Mouse (Mus musculus): Measurements from ENCODE around the gene Mrpl53. TPM values are rescaled to one million over a fixed set of nuclear protein-coding genes. Genes with fewer than 3 reads are reported as not detected.

The Mrpl53 gene
- polyA plus RNA-seq, 1 experiment: 35.0 TPM

- Histone ChIP-seq H3K4me3 (ENCODE audit: extremely low read depth, insufficient read depth, insufficient read length) (peak overlapping the region; percentile 45; the same call in 1 of the 2 replicates), H3K36me3 (ENCODE audit: control insufficient read depth, insufficient read depth, low read length) (no peaks in the 10 kb centered on the region), H3K27me3 (ENCODE audit: control insufficient read depth, insufficient read depth, low read length) (peaks cover 13% of the 10 kb centered on the region), H3K4me1 (ENCODE audit: control insufficient read depth, insufficient read depth, insufficient read length) (peaks cover 3% of the 10 kb centered on the region), H3K27ac (ENCODE audit: insufficient read depth, low read length) (peak overlapping the region; percentile 37)
- no peak for TF ChIP-seq POLR2A (IDR thresholded peaks at IDR 0.05; ENCODE audit: low read depth, low read length)
- no peak for TF ChIP-seq CTCF (IDR thresholded peaks at IDR 0.05; ENCODE audit: extremely low read depth, insufficient read depth, insufficient read length, insufficient replicate concordance)
- DNase-seq (ENCODE audit: low read depth in 1 of 2, low spot score in 2 of 2): no peak
- WGBS: 10% methylated on average over 26 of the region's 26 CpGs
Measured at GRCm38 (mm10) chr6:83136881-83137575, 28.2 kb downstream of the Mrpl53 start.

- Histone ChIP-seq H3K27me3 (ENCODE audit: control insufficient read depth, insufficient read depth, low read length) (peaks cover 13% of the 10 kb centered on the region), H3K36me3 (ENCODE audit: control insufficient read depth, insufficient read depth, low read length) (no peaks in the 10 kb centered on the region), H3K27ac (ENCODE audit: insufficient read depth, low read length) (peak overlapping the region; percentile 37), H3K4me1 (ENCODE audit: control insufficient read depth, insufficient read depth, insufficient read length) (peaks cover 3% of the 10 kb centered on the region), H3K4me3 (ENCODE audit: extremely low read depth, insufficient read depth, insufficient read length) (peak overlapping the region; percentile 45; the same call in 1 of the 2 replicates)
- 2% methylated on average over 12 of the region's 12 CpGs for WGBS
- TF ChIP-seq CTCF (IDR thresholded peaks at IDR 0.05; ENCODE audit: extremely low read depth, insufficient read depth, insufficient read length, insufficient replicate concordance) (no peak), POLR2A (IDR thresholded peaks at IDR 0.05; ENCODE audit: low read depth, low read length) (no peak)
- no peak for DNase-seq (ENCODE audit: low read depth in 1 of 2, low spot score in 2 of 2)
Measured at GRCm38 (mm10) chr6:83137576-83137950, 28.7 kb downstream of the Mrpl53 start.

- Histone ChIP-seq H3K27me3 (ENCODE audit: control insufficient read depth, insufficient read depth, low read length) (peaks cover 13% of the 10 kb centered on the region), H3K27ac (ENCODE audit: insufficient read depth, low read length) (no peak overlapping the region)
- DNase-seq (ENCODE audit: low read depth in 1 of 2, low spot score in 2 of 2): no peak
Measured at GRCm38 (mm10) chr6:83138056-83138455, 29.2 kb downstream of the Mrpl53 start.

GRCm38 (mm10) chr6:83140044-83140443 lies 31.2 kb downstream of the Mrpl53 start:
- no peaks in the 10 kb centered on the region for H3K36me3 ChIP-seq (ENCODE audit: control insufficient read depth, insufficient read depth, low read length)
- no peak for TF ChIP-seq CTCF (IDR thresholded peaks at IDR 0.05; ENCODE audit: extremely low read depth, insufficient read depth, insufficient read length, insufficient replicate concordance)
- no peak for TF ChIP-seq POLR2A (IDR thresholded peaks at IDR 0.05; ENCODE audit: low read depth, low read length)
- H3K27me3 ChIP-seq (ENCODE audit: control insufficient read depth, insufficient read depth, low read length): peaks cover 13% of the 10 kb centered on the region
- no peak for DNase-seq (ENCODE audit: low read depth in 1 of 2, low spot score in 2 of 2)
- H3K27ac ChIP-seq (ENCODE audit: insufficient read depth, low read length): no peak overlapping the region
- peaks cover 3% of the 10 kb centered on the region for H3K4me1 ChIP-seq (ENCODE audit: control insufficient read depth, insufficient read depth, insufficient read length)
- 95% methylated on average over 8 of the region's 8 CpGs for WGBS
- no peak overlapping the region for H3K4me3 ChIP-seq (ENCODE audit: extremely low read depth, insufficient read depth, insufficient read length)

More at GRCm38 (mm10) chr6:83138056-83138455, 29.2 kb downstream of the Mrpl53 start:
- H3K36me3 ChIP-seq (ENCODE audit: control insufficient read depth, insufficient read depth, low read length): no peaks in the 10 kb centered on the region
- WGBS: 8% methylated on average over 11 of the region's 11 CpGs
- H3K4me3 ChIP-seq (ENCODE audit: extremely low read depth, insufficient read depth, insufficient read length): no peak overlapping the region
- TF ChIP-seq CTCF (IDR thresholded peaks at IDR 0.05; ENCODE audit: extremely low read depth, insufficient read depth, insufficient read length, insufficient replicate concordance) (no peak), POLR2A (IDR thresholded peaks at IDR 0.05; ENCODE audit: low read depth, low read length) (no peak)
- H3K4me1 ChIP-seq (ENCODE audit: control insufficient read depth, insufficient read depth, insufficient read length): peaks cover 3% of the 10 kb centered on the region

- H3K27me3 ChIP-seq (ENCODE audit: control insufficient read depth, insufficient read depth, low read length): peaks cover 9% of the 10 kb centered on the region
- TF ChIP-seq POLR2A (IDR thresholded peaks at IDR 0.05; ENCODE audit: low read depth, low read length) (no peak), CTCF (IDR thresholded peaks at IDR 0.05; ENCODE audit: extremely low read depth, insufficient read depth, insufficient read length, insufficient replicate concordance) (no peak)
- no peaks in the 10 kb centered on the region for H3K36me3 ChIP-seq (ENCODE audit: control insufficient read depth, insufficient read depth, low read length)
- 72% methylated on average over 4 of the region's 4 CpGs for WGBS
- peaks cover 3% of the 10 kb centered on the region for H3K4me1 ChIP-seq (ENCODE audit: control insufficient read depth, insufficient read depth, insufficient read length)
- no peak overlapping the region for H3K27ac ChIP-seq (ENCODE audit: insufficient read depth, low read length)
- no peak for DNase-seq (ENCODE audit: low read depth in 1 of 2, low spot score in 2 of 2)
- no peak overlapping the region for H3K4me3 ChIP-seq (ENCODE audit: extremely low read depth, insufficient read depth, insufficient read length)
Measured at GRCm38 (mm10) chr6:83141636-83142035, 32.8 kb downstream of the Mrpl53 start.

- H3K27ac ChIP-seq (ENCODE audit: insufficient read depth, low read length): no peak overlapping the region
Measured at GRCm38 (mm10) chr6:83142211-83142731, 33.4 kb downstream of the Mrpl53 start.

GRCm38 (mm10) chr6:83142886-83143285 lies 34.0 kb downstream of the Mrpl53 start:
- no peak for DNase-seq (ENCODE audit: low read depth in 1 of 2, low spot score in 2 of 2)
- no peak for TF ChIP-seq POLR2A (IDR thresholded peaks at IDR 0.05; ENCODE audit: low read depth, low read length)
- TF ChIP-seq CTCF (IDR thresholded peaks at IDR 0.05; ENCODE audit: extremely low read depth, insufficient read depth, insufficient read length, insufficient replicate concordance): no peak
- Histone ChIP-seq H3K4me1 (ENCODE audit: control insufficient read depth, insufficient read depth, insufficient read length) (peaks cover 2% of the 10 kb centered on the region; the same call in 1 of the 2 replicates), H3K4me3 (ENCODE audit: extremely low read depth, insufficient read depth, insufficient read length) (no peak overlapping the region), H3K36me3 (ENCODE audit: control insufficient read depth, insufficient read depth, low read length) (no peaks in the 10 kb centered on the region), H3K27me3 (ENCODE audit: control insufficient read depth, insufficient read depth, low read length) (no peaks in the 10 kb centered on the region), H3K27ac (ENCODE audit: insufficient read depth, low read length) (no peak overlapping the region)
- 74% methylated on average over 11 of the region's 11 CpGs for WGBS

More at GRCm38 (mm10) chr6:83142211-83142731, 33.4 kb downstream of the Mrpl53 start:
- no peak for DNase-seq (ENCODE audit: low read depth in 1 of 2, low spot score in 2 of 2)
- WGBS: 24% methylated on average over 41 of the region's 41 CpGs
- Histone ChIP-seq H3K36me3 (ENCODE audit: control insufficient read depth, insufficient read depth, low read length) (no peaks in the 10 kb centered on the region), H3K4me3 (ENCODE audit: extremely low read depth, insufficient read depth, insufficient read length) (no peak overlapping the region), H3K27me3 (ENCODE audit: control insufficient read depth, insufficient read depth, low read length) (peaks cover 5% of the 10 kb centered on the region; the same call in 1 of the 2 replicates), H3K4me1 (ENCODE audit: control insufficient read depth, insufficient read depth, insufficient read length) (peaks cover 3% of the 10 kb centered on the region; the same call in 1 of the 2 replicates)
- TF ChIP-seq CTCF (IDR thresholded peaks at IDR 0.05; ENCODE audit: extremely low read depth, insufficient read depth, insufficient read length, insufficient replicate concordance) (no peak), POLR2A (IDR thresholded peaks at IDR 0.05; ENCODE audit: low read depth, low read length) (no peak)

Data from spleen, adult 2 months (tissue).